Mouse (Mus musculus) intestine, embryonic 14.5 days (tissue): ENCODE data around the gene Top1. TPM values are rescaled to one million over a fixed set of nuclear protein-coding genes. Genes with fewer than 3 reads are reported as not detected.

Experiments used
- ATAC-seq: fragments of 200-750 bp; cut with Nextera tagmentation; replicated peaks from 2 replicates; pipeline ENCODE4 v1.8.0; 2017; ENCODE audit warnings: low read depth, moderate number of reproducible peaks, moderate TSS enrichment, moderate library complexity; ENCODE audit not compliant: low FRiP score, low TSS enrichment
- DNase-seq: peaks from one replicate; pipeline ENCODE4 v3.0.0-alpha.2; 2018; ENCODE audit warnings: low spot score
- H3K27ac ChIP-seq: fragments of 300-500 bp; sonication (generic); 2 replicates; pipeline ENCODE4 v1.5.1; 2014; ENCODE audit warnings: low read depth, mild to moderate bottlenecking, control low read depth
- H3K27me3 ChIP-seq: fragments of 300-500 bp; sonication (generic); replicated peaks from 2 replicates; pipeline ENCODE4 v1.6.1; 2014; ENCODE audit warnings: low read length, control low read depth; ENCODE audit not compliant: control insufficient read depth, insufficient read depth
- H3K36me3 ChIP-seq: fragments of 300-500 bp; sonication (generic); 2 replicates; pipeline ENCODE4 v1.6.1; 2014; ENCODE audit warnings: low read length, control low read depth; ENCODE audit not compliant: control insufficient read depth, insufficient read depth
- H3K4me1 ChIP-seq: fragments of 300-500 bp; sonication (generic); replicated peaks from 2 replicates; pipeline ENCODE4 v1.6.1; 2014; ENCODE audit warnings: low read length, control low read depth, mixed read lengths; ENCODE audit not compliant: control insufficient read depth, insufficient read depth
- H3K4me2 ChIP-seq: fragments of 300-500 bp; sonication (generic); 2 replicates; pipeline ENCODE4 v1.6.1; 2014; ENCODE audit warnings: low read length
- H3K4me3 ChIP-seq: fragments of 300-500 bp; sonication (generic); 2 replicates; pipeline ENCODE4 v1.5.1; 2014; ENCODE audit warnings: low read depth, low read length, control low read depth, mixed read lengths
- H3K9ac ChIP-seq: fragments of 300-500 bp; sonication (generic); 2 replicates; pipeline ENCODE4 v1.6.1; 2014; ENCODE audit warnings: mild to moderate bottlenecking, low read length
- H3K9me3 ChIP-seq: fragments of 300-500 bp; sonication (generic); 2 replicates; pipeline ENCODE4 v1.6.1; 2016; ENCODE audit warnings: low read length, control low read depth; ENCODE audit not compliant: control insufficient read depth
- WGBS: fragments of 180-500 bp; shearing (Covaris S2); extraction: QIAGEN DNeasy Blood & Tissue Kit; methylation state at CpG from one replicate; pipeline ENCODE4 v1.1.7; 2014; 5-methylcytosine and 5-hydroxymethylcytosine counted together
- polyA plus RNA-seq: library from polyadenylated mRNA; unstranded; fragments of >200 nt; fragmentation: Nextera tagmentation; extraction: Ambion mirVana; gene quantifications from 2 replicates; pipeline ENCODE4 v1.2.1, GENCODE M21; 2014

Top1 gene
- polyA plus RNA-seq, 1 experiment from 2014 or later, result 69.1 TPM

DNA sequence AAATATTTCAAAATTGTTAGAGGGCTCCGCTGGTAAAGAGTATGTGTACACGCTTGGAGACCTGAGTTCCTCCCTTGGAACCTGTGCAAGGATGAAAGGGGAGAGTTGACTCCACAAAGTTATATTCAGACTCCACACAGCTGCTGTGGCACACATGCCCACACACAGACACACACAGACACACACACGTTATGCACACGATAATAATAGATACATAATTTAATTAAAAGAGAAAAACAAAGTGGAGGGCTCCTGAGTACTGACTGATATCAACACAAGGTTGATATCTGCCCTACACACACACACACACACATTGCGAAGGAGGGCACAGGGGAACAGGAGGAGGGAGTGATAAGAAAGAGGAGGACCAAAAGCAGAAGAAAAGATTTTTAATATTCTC is 26.4 kb upstream of the Top1 start:
- no peaks in the 10 kb centered on the region; the same call in 1 of the 2 replicates for H3K9me3 ChIP-seq
- no peaks in the 10 kb centered on the region for H3K27me3 ChIP-seq
- H3K4me1 ChIP-seq, result peaks cover 28% of the 10 kb centered on the region
- no peaks in the 10 kb centered on the region for H3K36me3 ChIP-seq
- no peak overlapping the region for H3K9ac ChIP-seq
- H3K4me3 ChIP-seq, result no peak overlapping the region
- ATAC-seq (no peak), DNase-seq (no peak)
- H3K4me2 ChIP-seq, result peak overlapping the region; percentile 3
- WGBS, result 67% methylated on average over 5 of the region's 5 CpGs
- H3K27ac ChIP-seq, result peak overlapping the region; percentile 34; the same call in 1 of the 2 replicates

- no peaks in the 10 kb centered on the region for H3K36me3 ChIP-seq
- no peaks in the 10 kb centered on the region; the same call in 1 of the 2 replicates for H3K9me3 ChIP-seq
- DNase-seq (peak; percentile 63), ATAC-seq (peak; percentile 54)
- H3K27me3 ChIP-seq, result no peaks in the 10 kb centered on the region
- H3K9ac ChIP-seq, result no peak overlapping the region
- H3K4me3 ChIP-seq, result no peak overlapping the region
- peak overlapping the region; percentile 3 for H3K4me2 ChIP-seq
- WGBS, result 22% methylated on average over 9 of the region's 9 CpGs
- H3K4me1 ChIP-seq, result peaks cover 28% of the 10 kb centered on the region
- peak overlapping the region; percentile 18; the same call in 1 of the 2 replicates for H3K27ac ChIP-seq
Measured at GRCm38 (mm10) chr2:160619831-160620230, 25.9 kb upstream of the Top1 start.

GRCm38 (mm10) chr2:160620279-160620963 is 25.3 kb upstream of the Top1 start:
- Histone ChIP-seq H3K27me3 (no peaks in the 10 kb centered on the region), H3K9ac (no peak overlapping the region), H3K4me2 (no peak overlapping the region), H3K4me1 (peaks cover 28% of the 10 kb centered on the region), H3K9me3 (no peaks in the 10 kb centered on the region; the same call in 1 of the 2 replicates), H3K27ac (peak overlapping the region; percentile 18; the same call in 1 of the 2 replicates), H3K4me3 (no peak overlapping the region), H3K36me3 (no peaks in the 10 kb centered on the region)
- ATAC-seq (no peak), DNase-seq (no peak)
- 73% methylated on average over 6 of the region's 6 CpGs for WGBS

GRCm38 (mm10) chr2:160621001-160621448 is 24.7 kb upstream of the Top1 start:
- Histone ChIP-seq H3K9ac (no peak overlapping the region), H3K4me2 (no peak overlapping the region), H3K4me1 (peaks cover 28% of the 10 kb centered on the region), H3K4me3 (no peak overlapping the region), H3K9me3 (no peaks in the 10 kb centered on the region; the same call in 1 of the 2 replicates), H3K27me3 (no peaks in the 10 kb centered on the region), H3K36me3 (no peaks in the 10 kb centered on the region), H3K27ac (peak overlapping the region; percentile 66; the same call in 1 of the 2 replicates)
- 87% methylated on average over 11 of the region's 11 CpGs for WGBS
- ATAC-seq (no peak), DNase-seq (no peak)

DNA sequence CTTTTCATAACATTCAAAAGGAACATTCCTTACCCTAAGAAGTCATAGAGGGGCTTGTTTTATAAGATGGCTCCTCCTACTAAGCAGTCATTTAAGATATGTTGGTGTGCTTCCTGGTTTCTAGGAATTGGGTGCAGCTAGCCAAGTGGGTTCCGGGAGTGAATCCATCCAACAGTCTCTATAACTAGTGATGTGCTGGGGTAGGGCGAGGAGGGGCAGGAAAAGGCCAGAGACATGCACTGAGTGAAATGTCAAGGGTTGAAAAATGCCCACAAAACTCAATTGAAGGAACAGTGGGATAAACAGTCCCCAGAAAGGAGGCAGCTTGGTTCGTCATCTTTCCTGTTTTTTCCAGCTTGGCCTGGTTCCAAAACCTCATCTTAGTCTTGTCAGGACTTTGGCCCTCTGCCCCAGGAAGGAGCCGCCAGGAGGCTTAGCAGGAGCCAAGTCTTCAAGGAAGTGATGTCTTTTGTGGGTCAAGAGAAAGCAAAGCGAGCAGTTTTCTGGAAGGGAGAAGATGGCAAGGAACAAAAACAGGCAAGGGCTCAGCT is 24.0 kb upstream of the Top1 start:
- DNase-seq (peak; percentile 83), ATAC-seq (peak; percentile 48)
- H3K4me2 ChIP-seq, result peak overlapping the region; percentile 11; the same call in 1 of the 2 replicates
- H3K36me3 ChIP-seq, result no peaks in the 10 kb centered on the region
- H3K9me3 ChIP-seq, result no peaks in the 10 kb centered on the region; the same call in 1 of the 2 replicates
- WGBS, result 27% methylated on average over 5 of the region's 5 CpGs
- H3K4me3 ChIP-seq, result no peak overlapping the region
- peaks cover 28% of the 10 kb centered on the region for H3K4me1 ChIP-seq
- H3K27me3 ChIP-seq, result no peaks in the 10 kb centered on the region
- peak overlapping the region; percentile 66 for H3K27ac ChIP-seq
- no peak overlapping the region for H3K9ac ChIP-seq

DNA sequence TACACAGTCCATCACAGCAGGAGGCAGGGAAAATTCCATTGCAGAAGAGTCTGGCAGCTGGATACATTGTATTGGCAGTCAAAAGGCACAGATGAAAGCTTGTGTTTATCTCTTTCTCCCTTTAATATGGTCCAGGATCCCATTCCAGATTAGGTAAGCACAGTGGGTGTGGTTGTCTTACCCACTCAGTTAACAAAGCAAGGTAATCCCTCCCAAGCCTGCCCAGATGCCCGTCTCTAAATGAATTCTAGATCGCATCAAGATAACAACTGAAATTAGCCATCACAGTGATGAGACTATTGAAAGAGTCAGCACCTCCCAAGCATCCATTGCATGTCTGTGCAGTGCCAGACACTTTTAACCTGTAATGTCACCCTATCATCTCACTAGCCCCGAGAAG is 23.0 kb upstream of the Top1 start:
- 85% methylated on average over 3 of the region's 3 CpGs for WGBS
- Histone ChIP-seq H3K27me3 (no peaks in the 10 kb centered on the region), H3K4me3 (no peak overlapping the region), H3K27ac (peak overlapping the region; percentile 66; the same call in 1 of the 2 replicates), H3K4me1 (peaks cover 28% of the 10 kb centered on the region), H3K9me3 (no peaks in the 10 kb centered on the region; the same call in 1 of the 2 replicates), H3K36me3 (no peaks in the 10 kb centered on the region), H3K4me2 (no peak overlapping the region), H3K9ac (no peak overlapping the region)
- no peak for DNase-seq
- ATAC-seq, result no peak

DNA sequence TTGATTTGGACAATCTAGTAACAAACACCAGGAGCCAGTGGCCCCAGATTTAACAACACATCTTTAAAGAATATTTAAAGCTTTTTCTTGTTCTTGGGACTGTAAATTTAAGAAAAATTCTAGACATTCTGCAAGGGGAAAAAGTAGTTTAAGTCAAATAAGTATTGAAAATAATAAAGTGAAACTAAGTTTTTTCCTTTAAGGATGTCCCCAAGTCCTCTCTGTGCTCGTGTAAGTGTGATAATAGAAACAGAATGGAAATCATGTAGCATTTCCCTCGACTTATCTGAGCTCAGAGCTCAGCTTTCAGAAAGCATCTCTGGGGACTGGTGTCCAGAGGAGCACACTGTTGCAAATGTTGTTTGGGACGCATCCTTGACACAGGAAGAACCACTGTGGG is 21.9 kb upstream of the Top1 start:
- Histone ChIP-seq H3K9me3 (no peaks in the 10 kb centered on the region; the same call in 1 of the 2 replicates), H3K36me3 (no peaks in the 10 kb centered on the region), H3K27me3 (no peaks in the 10 kb centered on the region), H3K9ac (no peak overlapping the region), H3K4me3 (no peak overlapping the region), H3K27ac (no peak overlapping the region), H3K4me1 (peaks cover 26% of the 10 kb centered on the region), H3K4me2 (no peak overlapping the region)
- WGBS, result 70% methylated on average over 3 of the region's 3 CpGs
- DNase-seq, result no peak
- ATAC-seq, result no peak

- 82% methylated on average over 11 of the region's 11 CpGs for WGBS
- ATAC-seq (no peak), DNase-seq (no peak)
- no peak overlapping the region for H3K9ac ChIP-seq
- no peak overlapping the region for H3K4me2 ChIP-seq
- H3K27ac ChIP-seq, result no peak overlapping the region
- H3K36me3 ChIP-seq, result no peaks in the 10 kb centered on the region
- H3K9me3 ChIP-seq, result no peaks in the 10 kb centered on the region; the same call in 1 of the 2 replicates
- H3K27me3 ChIP-seq, result no peaks in the 10 kb centered on the region
- H3K4me1 ChIP-seq, result peaks cover 1% of the 10 kb centered on the region; the same call in 1 of the 2 replicates
- H3K4me3 ChIP-seq, result no peak overlapping the region
Measured at GRCm38 (mm10) chr2:160627207-160628025, 18.3 kb upstream of the Top1 start.
